Mouse (Mus musculus) adrenal gland, postnatal 10 days (tissue): ENCODE results near the gene Dnaaf1. TPM values are rescaled to one million over a fixed set of nuclear protein-coding genes. Genes with fewer than 3 reads are reported as not detected.

ENCODE experiments used
- DNase-seq: peaks from one replicate; pipeline ENCODE4 v3.0.0; 2021; ENCODE audit warnings: mixed read lengths
- long read RNA-seq, 2 experiments: library from polyadenylated mRNA; stranded (forward); transcript quantifications; one replicate each; pipeline ENCODE4 v2.0.0; 2021
- total RNA-seq, 2 experiments: library from RNA; stranded (reverse); gene quantifications; 2 replicates each; pipeline ENCODE4 v1.2.3; 2021

Gene Dnaaf1
- total RNA-seq, result not detected
- long read RNA-seq, experiment 1, result 0 reads
- long read RNA-seq, experiment 2, result 0 reads

DNA sequence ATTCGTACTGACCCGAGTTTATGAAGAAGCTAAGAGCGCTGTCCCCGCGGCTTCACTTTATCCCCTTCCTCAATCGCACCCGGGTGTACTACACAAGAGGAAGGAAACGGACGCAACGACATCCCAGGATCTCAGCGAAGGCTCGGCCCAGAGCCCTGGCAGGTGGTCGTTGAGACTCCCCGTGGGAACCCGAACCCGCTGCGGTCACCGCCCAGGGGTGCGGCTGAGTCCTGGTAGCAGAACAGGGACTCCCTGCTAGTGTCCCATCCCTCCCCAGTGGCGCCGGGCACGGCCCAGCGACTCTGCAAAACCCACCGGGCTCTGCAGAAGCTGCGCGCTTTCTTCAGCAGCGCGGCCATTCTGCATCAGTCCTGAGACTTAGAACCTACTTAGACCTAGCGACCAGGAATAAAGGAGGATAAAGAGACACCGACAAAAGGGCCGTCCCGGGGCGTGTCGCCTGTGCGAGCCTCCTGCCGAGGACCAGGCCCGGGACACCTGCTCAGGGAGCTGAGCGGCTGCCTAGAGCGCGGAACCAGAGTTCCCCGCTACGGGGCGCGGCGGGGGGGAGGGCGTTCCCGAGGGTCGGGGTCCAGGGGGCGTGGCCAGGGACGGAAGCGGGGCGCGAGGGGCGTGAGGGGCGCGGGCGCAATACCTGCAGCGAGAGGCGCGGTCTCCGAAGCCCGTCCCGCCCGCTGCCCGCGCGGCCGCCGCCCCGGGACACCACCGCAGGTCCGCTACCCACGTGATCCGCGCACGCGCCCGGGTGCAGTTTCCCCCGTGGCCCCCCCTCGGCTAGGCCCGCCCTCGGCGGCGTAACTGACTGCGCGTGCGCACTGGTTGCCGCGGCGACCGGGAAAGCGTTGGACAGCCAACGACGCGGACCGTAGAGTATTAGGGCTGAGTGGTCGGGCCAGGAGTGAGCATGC is at the start of gene Dnaaf1, which contains the start of gene Hsdl1:
Gene Dnaaf1, plus strand, starts transcription at position 799 of the 929 bp plus-strand sequence.
Gene Hsdl1, minus strand, starts transcription at position 747 of the 929 bp plus-strand sequence.
- DNase-seq, result peak; percentile 99

GRCm38 (mm10) chr8:119528762-119529161 is 46.3 kb upstream of the Dnaaf1 start:
- no peak for DNase-seq

- DNase-seq, result peak; percentile 18
Observed at GRCm38 (mm10) chr8:119530937-119531336, 44.1 kb upstream of the Dnaaf1 start.

- no peak for DNase-seq
Observed at GRCm38 (mm10) chr8:119531397-119531796, 43.6 kb upstream of the Dnaaf1 start.

- no peak for DNase-seq
Observed at GRCm38 (mm10) chr8:119531973-119532372, 43.1 kb upstream of the Dnaaf1 start.

- no peak for DNase-seq
Observed at GRCm38 (mm10) chr8:119544606-119545005, 30.4 kb upstream of the Dnaaf1 start.

GRCm38 (mm10) chr8:119545180-119545579 is 29.9 kb upstream of the Dnaaf1 start:
- no peak for DNase-seq

DNA sequence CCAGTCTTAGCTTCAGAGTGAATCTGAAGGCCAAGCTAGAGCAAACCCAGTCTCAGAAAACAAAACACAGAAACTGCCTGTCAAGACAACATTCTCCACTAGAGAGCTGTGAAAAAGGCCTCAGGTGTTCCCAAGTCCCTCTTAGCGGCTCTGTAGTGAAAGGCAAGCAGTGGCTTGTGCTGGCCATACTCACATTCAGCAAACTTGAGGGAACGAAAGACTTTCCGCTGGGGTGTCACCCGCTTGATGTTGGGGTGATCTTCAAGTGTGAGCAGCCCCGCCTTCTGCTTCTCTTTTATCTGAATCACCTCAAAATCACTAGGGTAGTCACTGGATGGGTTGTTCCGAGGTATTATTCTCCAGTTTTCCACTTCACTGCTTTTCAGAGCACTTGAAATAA is 29.2 kb upstream of the Dnaaf1 start:
- DNase-seq, result no peak

GRCm38 (mm10) chr8:119547019-119547691 is 27.9 kb upstream of the Dnaaf1 start:
- no peak for DNase-seq

GRCm38 (mm10) chr8:119548560-119549113 is 26.4 kb upstream of the Dnaaf1 start:
- DNase-seq, result no peak

- no peak for DNase-seq
Observed at GRCm38 (mm10) chr8:119552967-119553366, 22.1 kb upstream of the Dnaaf1 start.

DNA sequence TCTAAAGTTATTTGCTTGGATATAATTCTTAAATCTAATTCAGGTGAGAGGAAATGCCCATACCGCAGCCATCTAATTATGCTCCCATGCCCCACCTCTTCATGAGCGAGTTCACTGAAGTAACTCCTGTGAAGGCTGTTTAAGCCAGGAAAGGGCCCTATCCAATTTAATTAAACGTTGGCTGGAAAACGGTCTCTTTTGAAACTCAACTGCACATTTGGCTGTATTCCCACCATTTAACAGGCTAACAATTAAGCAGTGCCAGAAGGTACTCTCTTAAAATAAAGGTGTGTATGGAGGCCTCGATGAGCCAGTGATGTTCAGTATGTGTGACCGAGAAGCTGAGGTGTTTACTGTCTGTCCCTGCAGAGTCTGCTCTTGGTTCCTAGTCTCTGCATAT is 19.2 kb upstream of the Dnaaf1 start:
- DNase-seq, result no peak

- DNase-seq, result no peak
Observed at GRCm38 (mm10) chr8:119557132-119557531, 17.9 kb upstream of the Dnaaf1 start.

DNA sequence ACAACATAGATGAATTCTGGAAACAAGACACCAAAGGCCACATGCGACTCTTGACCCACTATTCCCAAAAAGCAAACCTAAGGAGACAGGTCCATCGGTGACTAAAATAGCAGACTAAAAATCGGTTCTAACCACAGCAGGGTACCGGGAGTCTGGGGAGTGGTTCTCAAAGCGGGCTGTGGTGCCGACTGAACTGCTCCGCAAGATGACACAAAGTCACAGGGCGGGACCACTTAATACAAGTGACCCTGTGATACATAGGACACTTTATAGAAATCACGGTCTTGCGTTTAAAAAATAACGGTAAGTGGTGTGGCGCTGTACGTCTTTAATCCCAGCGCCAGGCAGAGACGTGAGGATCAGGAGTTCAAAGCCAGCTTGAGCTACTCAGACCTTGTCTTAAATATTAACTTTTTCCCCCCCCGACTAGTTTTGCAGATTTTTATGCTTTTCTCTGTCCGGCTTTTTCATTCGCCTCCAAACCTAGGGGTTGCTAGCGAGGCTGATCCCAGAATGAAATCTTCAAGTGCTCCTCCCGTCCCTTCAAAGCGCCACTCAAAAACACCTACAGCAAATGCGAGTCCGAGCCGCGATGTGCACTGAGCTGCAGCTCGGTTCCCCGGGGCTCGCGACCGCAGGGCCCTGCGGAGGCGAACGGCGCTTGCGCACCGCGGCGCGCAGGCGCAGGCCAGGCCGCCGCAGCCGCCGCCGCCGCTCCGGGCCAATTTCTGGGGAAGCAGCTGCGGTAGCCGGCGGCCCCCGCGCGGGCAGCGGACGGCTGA is 17.0 kb upstream of the Dnaaf1 start:
- DNase-seq, result peak; percentile 88

- peak; percentile 99 for DNase-seq
Observed at GRCm38 (mm10) chr8:119558603-119559401, 16.2 kb upstream of the Dnaaf1 start, which contains the start of gene Mbtps1. Gene Mbtps1 (minus strand): TSS chr8:119558735.

DNA sequence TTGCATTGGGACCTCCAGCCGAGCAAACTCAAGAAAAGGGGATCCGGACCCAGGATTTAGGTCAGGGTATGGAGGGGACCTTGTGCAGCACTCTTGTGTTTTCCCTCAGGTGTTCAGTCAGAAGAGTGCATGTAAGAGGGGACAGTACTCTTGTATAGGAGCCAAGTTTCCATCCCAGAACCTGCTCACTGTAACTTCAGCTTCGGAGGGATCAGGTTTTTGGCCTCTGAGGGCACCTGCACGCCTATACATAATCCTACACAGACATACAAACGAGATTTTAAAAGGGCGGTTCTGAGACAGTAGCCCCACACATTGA is 15.7 kb upstream of the Dnaaf1 start:
- no peak for DNase-seq

DNA sequence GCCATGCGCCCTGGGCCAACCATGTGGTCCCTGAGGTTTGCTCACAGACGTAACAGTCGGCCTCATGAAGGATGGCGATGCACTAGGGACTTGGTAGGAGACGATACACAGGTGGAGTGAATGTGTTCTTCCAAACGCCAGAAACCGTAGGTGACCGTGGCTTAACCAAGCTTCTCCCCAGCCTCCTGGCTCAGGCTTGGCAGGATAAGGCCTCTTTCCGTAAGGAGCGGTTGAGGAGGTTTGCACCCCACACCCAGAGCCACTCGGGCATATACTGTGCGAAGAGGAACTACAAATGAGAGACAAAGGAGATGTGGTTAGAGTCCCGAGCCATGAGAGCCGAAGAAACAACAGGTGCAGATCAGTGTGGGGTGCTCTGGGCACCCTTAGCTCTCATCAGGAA is 11.2 kb upstream of the Dnaaf1 start:
- DNase-seq, result no peak

- no peak for DNase-seq
Observed at GRCm38 (mm10) chr8:119566367-119566766, 8.7 kb upstream of the Dnaaf1 start.

DNA sequence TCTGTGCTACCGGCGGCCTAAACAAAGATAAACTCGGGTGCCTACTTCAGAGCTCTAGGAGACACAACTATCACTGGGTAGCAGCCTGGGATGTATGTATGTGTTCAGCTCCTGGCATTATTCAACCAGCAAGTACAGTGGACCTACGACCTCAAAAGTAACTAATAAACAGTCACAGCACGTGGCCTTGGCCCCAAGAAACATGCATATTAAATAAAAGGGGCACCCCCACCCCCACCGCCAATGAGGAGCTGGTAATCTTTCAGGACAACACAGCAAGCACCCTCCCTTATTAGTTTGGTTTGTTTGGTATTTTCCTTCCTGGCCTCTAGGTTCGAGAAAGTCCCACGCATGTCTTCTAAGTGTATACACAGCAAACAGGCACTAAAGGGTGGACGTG is 6.8 kb upstream of the Dnaaf1 start:
- no peak for DNase-seq

- DNase-seq, result no peak
Observed at GRCm38 (mm10) chr8:119568951-119569350, 6.1 kb upstream of the Dnaaf1 start.

DNA sequence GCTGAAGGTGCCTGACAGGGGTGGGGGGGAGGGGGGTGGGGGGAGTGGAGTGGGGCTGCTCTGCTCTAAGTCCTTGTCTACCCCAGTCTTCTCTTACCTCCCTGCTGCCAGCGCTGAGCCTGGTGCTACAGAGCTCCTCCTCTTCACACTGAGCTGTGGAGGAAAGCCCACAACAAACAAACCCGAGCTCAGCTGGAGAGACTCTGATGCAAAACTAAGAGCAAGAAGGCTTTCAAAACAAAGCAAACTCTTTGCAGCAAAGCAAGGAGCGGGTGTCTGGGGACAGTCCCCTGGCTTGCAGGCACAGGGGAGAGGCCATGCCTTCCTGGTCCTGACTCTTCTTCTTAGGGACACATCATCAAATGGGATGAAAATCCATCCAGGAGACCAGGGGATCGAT is 5.2 kb upstream of the Dnaaf1 start:
- DNase-seq, result no peak
